8 mouse cellular contexts compared by ENCODE assay signal in genomic region chr4:82530875-82531353, GRCm38 (mm10).
A peak's percentile ranks its signal among the peaks of the same experiment; 100 is the strongest.
DNase-seq lines count a peak whose midpoint lies in the region; ATAC-seq and TF ChIP-seq lines count a peak whose summit lies in the region.

No protein-coding gene starts in this region.

- H3K27me3 ChIP-seq in embryonic facial prominence, embryonic 14.5 days (replicated peaks; ENCODE audit: control insufficient read depth, insufficient read depth, low read length), result no peaks in the 10 kb centered on the region
- no peaks in the 10 kb centered on the region for H3K27me3 ChIP-seq in heart, postnatal 0 days (ENCODE audit: control insufficient read depth, insufficient read depth, low read length)
- peaks cover 8% of the 10 kb centered on the region; the same call in 1 of the 2 replicates for H3K27me3 ChIP-seq in limb, embryonic 13.5 days
- peaks cover 8% of the 10 kb centered on the region for H3K27me3 ChIP-seq in stomach, embryonic 16.5 days (ENCODE audit: control insufficient read depth, insufficient read depth, low read length)

- no peak overlapping the region for H3K4me2 ChIP-seq in embryonic facial prominence, embryonic 14.5 days (ENCODE audit: low read depth, low read length)
- H3K4me2 ChIP-seq in heart, postnatal 0 days (ENCODE audit: low read depth, low read length), result no peak overlapping the region
- no peak overlapping the region for H3K4me2 ChIP-seq in limb, embryonic 13.5 days (replicated peaks)
- H3K4me2 ChIP-seq in stomach, embryonic 16.5 days (ENCODE audit: low read depth, low read length), result no peak overlapping the region

- peaks cover 40% of the 10 kb centered on the region for H3K4me1 ChIP-seq in embryonic facial prominence, embryonic 14.5 days (ENCODE audit: control insufficient read depth, insufficient read depth, low read length)
- peaks cover 54% of the 10 kb centered on the region for H3K4me1 ChIP-seq in heart, postnatal 0 days (ENCODE audit: control insufficient read depth, insufficient read depth)
- H3K4me1 ChIP-seq in limb, embryonic 13.5 days, result peaks cover 34% of the 10 kb centered on the region
- peaks cover 15% of the 10 kb centered on the region for H3K4me1 ChIP-seq in stomach, embryonic 16.5 days (ENCODE audit: control insufficient read depth, insufficient read depth, low read length)

- no peaks in the 10 kb centered on the region for H3K9me3 ChIP-seq in embryonic facial prominence, embryonic 14.5 days (ENCODE audit: control insufficient read depth, low read length)
- H3K9me3 ChIP-seq in heart, postnatal 0 days (replicated peaks; ENCODE audit: control insufficient read depth, low read length), result no peaks in the 10 kb centered on the region
- H3K9me3 ChIP-seq in limb, embryonic 13.5 days, result no peaks in the 10 kb centered on the region
- no peaks in the 10 kb centered on the region for H3K9me3 ChIP-seq in stomach, embryonic 16.5 days (replicated peaks; ENCODE audit: control insufficient read depth, low read length)

- TF ChIP-seq EP300 in heart, postnatal 0 days (IDR thresholded peaks at IDR 0.05; ENCODE audit: low read depth), result peak; percentile 54; the same call in 1 of the 2 replicates

- H3K9ac ChIP-seq in embryonic facial prominence, embryonic 14.5 days (ENCODE audit: low read depth, low read length), result no peak overlapping the region
- no peak overlapping the region for H3K9ac ChIP-seq in heart, postnatal 0 days (replicated peaks; ENCODE audit: low read depth, low read length)
- H3K9ac ChIP-seq in limb, embryonic 13.5 days, result no peak overlapping the region; the same call in 1 of the 2 replicates
- no peak overlapping the region for H3K9ac ChIP-seq in stomach, embryonic 16.5 days (ENCODE audit: low read length)

- ATAC-seq in embryonic facial prominence, embryonic 14.5 days (ENCODE audit: low read depth), result peak; percentile 45; the same call in 1 of the 2 replicates
- ATAC-seq in heart, postnatal 0 days (ENCODE audit: insufficient read depth, low read depth), result peak; percentile 57
- no peak for ATAC-seq in limb, embryonic 13.5 days (ENCODE audit: low FRiP score, low read depth)
- ATAC-seq in stomach, embryonic 16.5 days (ENCODE audit: insufficient read depth, low FRiP score), result peak; percentile 75; the same call in 1 of the 2 replicates

- H3K27ac ChIP-seq in embryonic facial prominence, embryonic 14.5 days (replicated peaks; ENCODE audit: low read depth, low read length), result peak overlapping the region; percentile 46; the same call in 1 of the 2 replicates
- peak overlapping the region; percentile 83 for H3K27ac ChIP-seq in heart, postnatal 0 days (ENCODE audit: low read depth)
- peak overlapping the region; percentile 33; the same call in 1 of the 2 replicates for H3K27ac ChIP-seq in limb, embryonic 13.5 days
- H3K27ac ChIP-seq in stomach, embryonic 16.5 days (ENCODE audit: low read length), result peak overlapping the region; percentile 78

- no peaks in the 10 kb centered on the region for H3K36me3 ChIP-seq in embryonic facial prominence, embryonic 14.5 days (ENCODE audit: control insufficient read depth, insufficient read depth, low read length)
- no peaks in the 10 kb centered on the region for H3K36me3 ChIP-seq in heart, postnatal 0 days (replicated peaks; ENCODE audit: control insufficient read depth, insufficient read depth, low read length)
- no peaks in the 10 kb centered on the region for H3K36me3 ChIP-seq in limb, embryonic 13.5 days
- H3K36me3 ChIP-seq in stomach, embryonic 16.5 days (ENCODE audit: control insufficient read depth, insufficient read depth, low read length), result no peaks in the 10 kb centered on the region

- no peak for TF ChIP-seq CTCF in heart, postnatal 0 days (IDR thresholded peaks at IDR 0.05; ENCODE audit: low read depth)

- peak; percentile 70 for DNase-seq in adrenal gland, postnatal 14 days
- peak; percentile 70 for DNase-seq in embryonic facial prominence, embryonic 14.5 days (ENCODE audit: low spot score)
- peak; percentile 78 for DNase-seq in heart, postnatal 0 days (ENCODE audit: low spot score)
- no peak for DNase-seq in spleen, adult 12 weeks (ENCODE audit: low spot score)
- DNase-seq in layer of hippocampus, postnatal 25 days (ENCODE audit: extremely low spot score in 1 of 2, low spot score in 1 of 2), result no peak
- DNase-seq in MN1 (ENCODE audit: low spot score), result no peak

- 34% methylated on average over 3 of the region's 3 CpGs for WGBS in embryonic facial prominence, embryonic 14.5 days
- 63% methylated on average over 3 of the region's 3 CpGs for WGBS in heart, postnatal 0 days
- WGBS in limb, embryonic 13.5 days, result 41% methylated on average over 3 of the region's 3 CpGs
- WGBS in stomach, embryonic 16.5 days, result 40% methylated on average over 3 of the region's 3 CpGs

- no peak overlapping the region for H3K4me3 ChIP-seq in embryonic facial prominence, embryonic 14.5 days (ENCODE audit: low read depth, low read length)
- H3K4me3 ChIP-seq in heart, postnatal 0 days (ENCODE audit: low read depth, low read length), result no peak overlapping the region
- no peak overlapping the region for H3K4me3 ChIP-seq in limb, embryonic 13.5 days
- no peak overlapping the region for H3K4me3 ChIP-seq in stomach, embryonic 16.5 days (replicated peaks; ENCODE audit: low read length)

Comparison
In these comparisons a context has a peak if more than half of its experiments do, and no peak if none do; other contexts are left out.
1. DNase-seq: peak in adrenal gland, postnatal 14 days (single experiment), embryonic facial prominence, embryonic 14.5 days (single experiment) and heart, postnatal 0 days (single experiment); none in spleen, adult 12 weeks (single experiment), layer of hippocampus, postnatal 25 days (0 of 2) and MN1 (single experiment).
2. H3K27ac ChIP-seq: peak in every context shown above with its lines; median percentile 83 in heart, postnatal 0 days; 78 in stomach, embryonic 16.5 days; 46 in embryonic facial prominence, embryonic 14.5 days; 33 in limb, embryonic 13.5 days.